Mouse (Mus musculus) midbrain, embryonic 10.5 days (tissue): ENCODE data around the gene Mgat4d. TPM values are rescaled to one million over a fixed set of nuclear protein-coding genes. Genes with fewer than 3 reads are reported as not detected.

Experiments
- DNase-seq: peaks from one replicate; pipeline ENCODE4 v3.0.0-alpha.2; 2017; ENCODE audit warnings: low spot score
- H3K27ac ChIP-seq: fragments of 300-500 bp; sonication (generic); replicated peaks from 2 replicates; pipeline ENCODE4 v1.5.1; 2016; ENCODE audit warnings: mild to moderate bottlenecking
- H3K27me3 ChIP-seq: fragments of 300-500 bp; sonication (generic); 2 replicates; pipeline ENCODE4 v1.6.1; 2016; ENCODE audit warnings: low read depth, mild to moderate bottlenecking; ENCODE audit not compliant: poor library complexity, severe bottlenecking
- H3K36me3 ChIP-seq: fragments of 300-500 bp; sonication (generic); 2 replicates; pipeline ENCODE4 v1.6.1; 2016; ENCODE audit warnings: mild to moderate bottlenecking, moderate library complexity
- H3K4me1 ChIP-seq: fragments of 300-500 bp; sonication (generic); 2 replicates; pipeline ENCODE4 v1.6.1; 2016
- H3K4me3 ChIP-seq: fragments of 300-500 bp; sonication (generic); 2 replicates; pipeline ENCODE4 v1.5.1; 2016; ENCODE audit warnings: mild to moderate bottlenecking, moderate library complexity
- H3K9me3 ChIP-seq: fragments of 300-500 bp; sonication (generic); replicated peaks from 2 replicates; pipeline ENCODE4 v1.6.1; 2016; ENCODE audit warnings: mild to moderate bottlenecking
- WGBS: fragments of 180-500 bp; shearing (Covaris S2); methylation state at CpG from one replicate; pipeline ENCODE4 v1.1.7; 2016; 5-methylcytosine and 5-hydroxymethylcytosine counted together
- polyA plus RNA-seq: library from polyadenylated mRNA; unstranded; fragments of >200 nt; fragmentation: Nextera tagmentation; extraction: Ambion mirVana; gene quantifications from 2 replicates; pipeline ENCODE4 v1.2.1, GENCODE M21; 2016

Gene Mgat4d
- polyA plus RNA-seq, 1 experiment from 2014 or later = not detected

DNA sequence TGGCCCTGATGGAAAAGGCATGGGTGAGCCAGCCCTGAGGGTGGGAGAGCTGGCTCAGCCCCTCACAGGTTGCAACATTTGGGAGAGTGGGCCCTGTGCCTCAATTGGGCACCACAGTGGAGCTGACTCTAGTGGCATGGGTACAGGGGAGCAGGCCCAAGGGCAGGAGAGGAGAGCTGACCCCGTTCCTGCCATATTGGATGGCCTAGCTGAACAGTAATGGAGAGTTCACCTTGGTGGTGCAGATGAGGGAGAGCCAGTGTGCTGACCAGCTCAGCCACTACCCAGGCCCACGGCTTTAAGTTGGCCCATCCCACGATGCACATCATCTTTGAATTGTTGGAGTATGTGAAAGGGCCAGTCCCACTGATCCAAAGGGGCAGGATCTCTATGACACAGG lies 6.2 kb upstream of the Mgat4d start:
- no peaks in the 10 kb centered on the region; the same call in 1 of the 2 replicates for H3K9me3 ChIP-seq
- H3K4me1 ChIP-seq = no peaks in the 10 kb centered on the region
- no peaks in the 10 kb centered on the region for H3K27me3 ChIP-seq
- H3K27ac ChIP-seq = no peak overlapping the region
- no peaks in the 10 kb centered on the region for H3K36me3 ChIP-seq
- WGBS = 88% methylated on average over 3 of the region's 3 CpGs
- no peak overlapping the region for H3K4me3 ChIP-seq
- DNase-seq = no peak

DNA sequence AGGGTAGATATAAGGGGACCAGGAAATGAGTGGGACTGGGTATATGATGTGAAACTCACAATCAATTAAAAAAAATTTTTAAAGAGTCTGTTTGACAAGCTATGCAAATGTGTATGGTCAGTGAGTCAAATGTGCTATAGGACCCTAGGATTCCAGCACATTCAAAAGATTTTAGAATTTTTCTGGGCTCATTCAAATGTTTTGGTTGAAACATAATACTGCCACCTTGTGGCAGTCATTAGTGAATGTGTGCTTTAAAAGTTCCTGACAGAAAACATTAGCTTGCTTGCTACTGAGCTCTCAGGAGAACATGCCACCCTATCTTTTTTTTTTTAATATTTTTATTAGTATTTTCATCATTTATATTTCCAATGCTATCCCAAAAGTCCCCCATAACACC lies 5.6 kb upstream of the Mgat4d start:
- H3K27me3 ChIP-seq = no peaks in the 10 kb centered on the region
- H3K9me3 ChIP-seq = no peaks in the 10 kb centered on the region; the same call in 1 of the 2 replicates
- no peaks in the 10 kb centered on the region for H3K4me1 ChIP-seq
- H3K4me3 ChIP-seq = no peak overlapping the region
- H3K27ac ChIP-seq = no peak overlapping the region
- DNase-seq = no peak
- H3K36me3 ChIP-seq = no peaks in the 10 kb centered on the region

- Histone ChIP-seq H3K4me3 (no peak overlapping the region), H3K27me3 (no peaks in the 10 kb centered on the region), H3K27ac (no peak overlapping the region), H3K4me1 (no peaks in the 10 kb centered on the region), H3K9me3 (no peaks in the 10 kb centered on the region), H3K36me3 (no peaks in the 10 kb centered on the region)
- no peak for DNase-seq
- 94% methylated on average over 2 of the region's 2 CpGs for WGBS
Measured at GRCm38 (mm10) chr8:83351315-83351714, 3.0 kb downstream of the Mgat4d start.

- no peaks in the 10 kb centered on the region for H3K9me3 ChIP-seq
- H3K4me3 ChIP-seq = no peak overlapping the region
- no peaks in the 10 kb centered on the region; the same call in 1 of the 2 replicates for H3K4me1 ChIP-seq
- 69% methylated on average over 7 of the region's 7 CpGs for WGBS
- no peaks in the 10 kb centered on the region for H3K27me3 ChIP-seq
- DNase-seq = no peak
- no peak overlapping the region for H3K27ac ChIP-seq
- no peaks in the 10 kb centered on the region for H3K36me3 ChIP-seq
Measured at GRCm38 (mm10) chr8:83363156-83363769, 15.0 kb downstream of the Mgat4d start.

DNA sequence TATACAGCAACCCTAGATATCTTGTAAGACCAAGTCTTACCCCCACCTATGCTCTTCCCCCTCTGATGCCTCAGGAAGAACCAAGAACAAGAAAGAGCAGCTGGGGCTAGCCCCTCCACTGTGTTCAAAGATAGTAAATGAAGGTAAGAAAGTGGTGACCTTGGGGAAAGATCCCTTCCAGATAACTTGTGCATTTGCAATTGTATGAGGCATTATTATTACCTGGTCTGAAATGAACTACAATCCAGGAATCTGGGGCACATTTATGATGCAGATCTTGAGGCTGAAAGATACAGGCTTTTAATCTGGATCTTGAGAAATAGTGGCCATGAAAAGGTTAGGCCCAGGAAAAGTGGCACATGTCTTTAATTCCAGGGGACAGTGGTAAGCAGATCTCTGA lies 29.0 kb downstream of the Mgat4d start:
- no peaks in the 10 kb centered on the region for H3K27me3 ChIP-seq
- no peak overlapping the region for H3K4me3 ChIP-seq
- H3K4me1 ChIP-seq = no peaks in the 10 kb centered on the region
- DNase-seq = no peak
- no peaks in the 10 kb centered on the region for H3K36me3 ChIP-seq
- no peak overlapping the region for H3K27ac ChIP-seq
- H3K9me3 ChIP-seq = no peaks in the 10 kb centered on the region

DNA sequence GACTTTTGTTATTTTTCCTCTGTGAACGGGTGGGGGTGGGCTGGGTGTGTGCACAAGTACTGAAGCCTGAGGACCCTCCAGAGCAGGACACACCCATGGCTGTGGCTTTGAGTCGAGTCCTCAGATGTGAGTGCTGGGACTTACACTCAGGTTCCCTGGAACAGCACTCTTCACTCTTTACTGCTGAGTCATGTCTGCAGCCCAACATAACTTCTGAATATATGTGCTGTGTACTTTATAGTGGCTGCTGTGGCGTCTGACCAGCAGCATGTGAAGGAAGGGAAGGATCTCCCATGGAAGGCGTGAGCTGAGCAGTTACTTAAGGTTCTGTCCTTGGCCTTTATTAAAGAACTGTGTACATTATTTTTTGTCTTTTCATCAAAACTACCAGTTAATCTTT lies 31.9 kb downstream of the Mgat4d start:
- no peak for DNase-seq

DNA sequence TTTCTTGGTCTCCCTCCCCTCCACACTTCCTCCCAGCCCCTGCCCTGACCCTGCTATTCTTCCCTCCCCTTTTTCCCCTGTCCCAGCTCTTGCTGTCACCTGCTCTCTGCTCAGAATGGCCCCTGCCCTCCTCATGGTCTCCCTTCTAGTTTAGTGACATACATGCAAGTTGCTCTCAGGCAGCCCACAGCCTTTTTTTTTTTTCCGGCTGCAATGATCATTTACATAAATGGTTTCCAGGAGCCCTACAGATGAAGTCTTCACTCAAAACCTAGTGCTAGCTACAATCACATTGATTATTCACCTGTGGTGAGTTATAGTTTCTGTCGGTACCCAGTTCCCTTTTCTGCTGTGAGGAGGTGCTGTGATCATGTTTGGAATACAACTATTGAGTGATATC lies 32.7 kb downstream of the Mgat4d start:
- no peak for DNase-seq
- Histone ChIP-seq H3K4me1 (no peaks in the 10 kb centered on the region), H3K4me3 (no peak overlapping the region), H3K36me3 (no peaks in the 10 kb centered on the region), H3K27ac (no peak overlapping the region), H3K9me3 (no peaks in the 10 kb centered on the region), H3K27me3 (no peaks in the 10 kb centered on the region)
- 91% methylated on average over 2 of the region's 2 CpGs for WGBS

More for the DNA sequence above, 31.9 kb downstream of the Mgat4d start:
- 79% methylated on average over 4 of the region's 4 CpGs for WGBS
- H3K36me3 ChIP-seq = no peaks in the 10 kb centered on the region
- no peaks in the 10 kb centered on the region for H3K4me1 ChIP-seq
- no peaks in the 10 kb centered on the region for H3K27me3 ChIP-seq
- no peaks in the 10 kb centered on the region for H3K9me3 ChIP-seq
- H3K27ac ChIP-seq = no peak overlapping the region
- no peak overlapping the region for H3K4me3 ChIP-seq

DNA sequence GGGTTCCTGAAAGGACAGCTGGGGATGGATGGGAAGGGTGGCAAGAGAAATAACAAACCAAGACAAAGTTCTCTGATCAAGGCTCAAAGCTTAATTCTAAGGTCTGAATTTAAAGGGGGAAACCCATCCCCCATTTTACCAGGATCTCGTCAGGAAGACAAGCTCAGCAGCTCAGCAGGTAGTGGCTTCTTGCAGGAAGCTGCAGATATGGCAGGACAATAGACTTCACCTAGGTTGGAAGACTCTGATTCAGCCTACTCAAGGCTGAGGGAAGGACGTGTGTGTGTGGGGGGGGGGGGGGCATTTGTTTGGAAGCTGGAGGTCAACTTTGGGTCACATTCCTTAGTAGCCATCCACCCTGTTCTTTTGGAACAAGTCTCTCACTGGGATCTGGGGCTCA lies 34.6 kb downstream of the Mgat4d start:
- 53% methylated on average over 2 of the region's 2 CpGs for WGBS
- H3K4me3 ChIP-seq = no peak overlapping the region
- DNase-seq = no peak

GRCm38 (mm10) chr8:83389316-83390005 lies 41.2 kb downstream of the Mgat4d start, which contains the start of gene Clgn:
Gene Clgn, plus strand, starts transcription at chr8:83389867.
- peak within 1 kb of the TSS; percentile 69 for H3K4me3 ChIP-seq
- peak; percentile 79 for DNase-seq
- peaks cover 10% of the 10 kb centered on the region for H3K4me1 ChIP-seq
- H3K9me3 ChIP-seq = no peaks in the 10 kb centered on the region
- H3K27ac ChIP-seq = peak within 1 kb of the TSS; percentile 80
- peaks cover 34% of the 10 kb centered on the region for H3K27me3 ChIP-seq
- H3K36me3 ChIP-seq = no peaks in the 10 kb centered on the region
- WGBS = 5% methylated on average over 41 of the region's 41 CpGs

More for the DNA sequence above, 34.6 kb downstream of the Mgat4d start:
- peaks cover under 1% of the 10 kb centered on the region; the same call in 1 of the 2 replicates for H3K27me3 ChIP-seq
- H3K9me3 ChIP-seq = no peaks in the 10 kb centered on the region
- no peaks in the 10 kb centered on the region for H3K4me1 ChIP-seq
- no peak overlapping the region for H3K27ac ChIP-seq
- H3K36me3 ChIP-seq = no peaks in the 10 kb centered on the region

GRCm38 (mm10) chr8:83390006-83390701 lies 41.9 kb downstream of the Mgat4d start:
- no peaks in the 10 kb centered on the region for H3K9me3 ChIP-seq
- peak overlapping the region; percentile 69 for H3K4me3 ChIP-seq
- no peak for DNase-seq
- H3K4me1 ChIP-seq = peaks cover 10% of the 10 kb centered on the region
- 7% methylated on average over 14 of the region's 14 CpGs for WGBS
- H3K27ac ChIP-seq = peak overlapping the region; percentile 80
- H3K36me3 ChIP-seq = no peaks in the 10 kb centered on the region
- peaks cover 34% of the 10 kb centered on the region for H3K27me3 ChIP-seq

DNA sequence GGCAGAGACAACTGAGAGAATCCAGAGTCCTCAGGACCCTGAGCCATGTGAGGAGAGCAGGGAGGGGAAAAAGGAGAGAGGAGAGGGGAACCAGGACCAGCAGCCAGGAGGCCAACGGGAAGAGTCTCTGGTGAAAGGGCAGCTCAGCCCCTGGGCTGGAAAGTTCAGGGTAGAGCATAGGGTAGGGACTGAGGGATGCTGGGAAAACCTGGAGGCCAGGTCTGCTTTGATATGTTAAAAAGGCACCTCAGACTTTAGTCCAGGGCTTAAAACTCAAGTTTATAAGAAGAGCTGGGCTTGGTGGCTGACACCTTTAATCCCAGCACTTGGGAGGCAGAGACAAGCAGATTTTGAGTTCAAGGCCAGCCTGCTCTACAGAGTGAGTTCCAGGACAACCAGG lies 44.2 kb downstream of the Mgat4d start:
- 59% methylated on average over 1 of the region's 1 CpGs for WGBS
- DNase-seq = no peak
- Histone ChIP-seq H3K4me3 (no peak overlapping the region), H3K27ac (no peak overlapping the region), H3K4me1 (peaks cover 10% of the 10 kb centered on the region), H3K9me3 (no peaks in the 10 kb centered on the region), H3K27me3 (peaks cover 34% of the 10 kb centered on the region), H3K36me3 (no peaks in the 10 kb centered on the region)

DNA sequence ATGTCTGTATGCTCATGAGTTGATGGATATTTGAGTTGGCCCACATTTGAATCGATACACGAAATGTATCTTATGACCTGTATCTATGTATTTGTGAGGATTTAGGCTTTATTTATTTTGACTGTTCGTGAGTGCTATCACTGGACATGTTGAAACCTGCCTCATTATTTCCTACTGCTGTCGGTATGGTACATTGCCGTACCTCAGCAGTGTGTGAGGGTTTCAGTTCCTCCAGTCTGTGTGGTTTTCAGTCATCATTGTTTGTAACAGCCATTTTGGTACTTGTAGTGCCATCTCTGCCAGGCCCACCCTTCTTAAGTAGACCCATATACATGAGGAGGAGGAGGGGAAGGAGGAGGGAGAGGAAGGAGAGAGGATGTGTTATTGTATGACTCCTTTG lies 46.1 kb downstream of the Mgat4d start:
- no peaks in the 10 kb centered on the region for H3K9me3 ChIP-seq
- DNase-seq = no peak
- H3K4me1 ChIP-seq = peaks cover 10% of the 10 kb centered on the region
- WGBS = 90% methylated on average over 5 of the region's 5 CpGs
- no peaks in the 10 kb centered on the region for H3K36me3 ChIP-seq
- H3K27me3 ChIP-seq = peaks cover 19% of the 10 kb centered on the region
- no peak overlapping the region for H3K27ac ChIP-seq
- no peak overlapping the region for H3K4me3 ChIP-seq

GRCm38 (mm10) chr8:83396680-83397079 lies 48.4 kb downstream of the Mgat4d start:
- no peak for DNase-seq
- Histone ChIP-seq H3K27ac (no peak overlapping the region), H3K36me3 (no peaks in the 10 kb centered on the region), H3K4me3 (no peak overlapping the region), H3K9me3 (no peaks in the 10 kb centered on the region), H3K27me3 (no peaks in the 10 kb centered on the region), H3K4me1 (no peaks in the 10 kb centered on the region)
- WGBS = 93% methylated on average over 6 of the region's 6 CpGs
